Mouse (Mus musculus) cerebellum, adult 2 months (tissue): Measurements from ENCODE around the gene Slc44a4. TPM values are rescaled to one million over a fixed set of nuclear protein-coding genes. Genes with fewer than 3 reads are reported as not detected.

Source experiments
- DNase-seq, 2 experiments: peaks; one replicate each; pipeline ENCODE4 v3.0.0; 2021
- H3K27ac ChIP-seq: fragments of 200-500 bp; 2 replicates; pipeline ENCODE4 v1.5.1; 2012; ENCODE audit warnings: low read length, control low read depth, inconsistent platforms; ENCODE audit not compliant: insufficient read depth
- H3K27me3 ChIP-seq: fragments of 200-500 bp; 2 replicates; pipeline ENCODE4 v1.6.1; 2012; ENCODE audit warnings: inconsistent platforms, mild to moderate bottlenecking, low read length, moderate library complexity; ENCODE audit not compliant: control insufficient read depth, insufficient read depth
- H3K4me1 ChIP-seq: fragments of 200-500 bp; 2 replicates; pipeline ENCODE4 v1.6.1; 2011; ENCODE audit warnings: low read length; ENCODE audit not compliant: control insufficient read depth, insufficient read depth
- H3K4me3 ChIP-seq: fragments of 200-500 bp; replicated peaks from 2 replicates; pipeline ENCODE3; 2011; ENCODE audit warnings: mild to moderate bottlenecking, low read depth, low read length, control low read depth; ENCODE audit not compliant: insufficient read depth
- CTCF ChIP-seq: fragments of 200-500 bp; IDR thresholded peaks from 2 replicates; pipeline ENCODE4 v1.5.1; 2011; ENCODE audit warnings: low read depth, mild to moderate bottlenecking, control low read depth, low read length, moderate library complexity, borderline replicate concordance; ENCODE audit not compliant: insufficient read depth
- POLR2A ChIP-seq: fragments of 200-500 bp; IDR thresholded peaks from 2 replicates; pipeline ENCODE4 v1.6.1; 2011; ENCODE audit warnings: low read length, control low read depth, borderline replicate concordance; ENCODE audit not compliant: insufficient read depth
- WGBS: fragments of 180-500 bp; shearing (Covaris S2); methylation state at CpG from one replicate; pipeline ENCODE4 v1.1.7; 2018; 5-methylcytosine and 5-hydroxymethylcytosine counted together
- polyA plus RNA-seq: library from polyadenylated mRNA; depleted of rRNA; stranded (reverse); fragments of >200 nt; gene quantifications from 2 replicates; pipeline ENCODE4 v1.2.3, GENCODE M21; 2012

Slc44a4 gene
- polyA plus RNA-seq, 1 experiment, result 0.05 TPM

- no peak for DNase-seq
- 89% methylated on average over 9 of the region's 9 CpGs for WGBS
- Histone ChIP-seq H3K27me3 (no peaks in the 10 kb centered on the region), H3K4me1 (no peaks in the 10 kb centered on the region; the same call in 1 of the 2 replicates), H3K4me3 (no peak overlapping the region), H3K27ac (no peak overlapping the region)
- no peak for TF ChIP-seq POLR2A
- no peak for TF ChIP-seq CTCF
Observed at GRCm38 (mm10) chr17:34902895-34903294, 11.4 kb upstream of the Slc44a4 start.

- Histone ChIP-seq H3K27me3 (no peaks in the 10 kb centered on the region), H3K4me1 (0 out of 2 replicates have a peak, but pooled peaks cover 4% of the 10 kb centered on the region), H3K27ac (no peak overlapping the region), H3K4me3 (no peak overlapping the region)
- no peak for DNase-seq
- WGBS, result 58% methylated on average over 10 of the region's 10 CpGs
- no peak for TF ChIP-seq CTCF
- no peak for TF ChIP-seq POLR2A
Observed at GRCm38 (mm10) chr17:34910982-34911381, 3.3 kb upstream of the Slc44a4 start.

GRCm38 (mm10) chr17:34911945-34912351 is 2.3 kb upstream of the Slc44a4 start:
- Histone ChIP-seq H3K4me3 (no peak overlapping the region), H3K27me3 (no peaks in the 10 kb centered on the region), H3K4me1 (0 out of 2 replicates have a peak, but pooled peaks cover 4% of the 10 kb centered on the region), H3K27ac (no peak overlapping the region)
- DNase-seq, result peak; percentile 54 to 75
- 33% methylated on average over 5 of the region's 5 CpGs for WGBS
- TF ChIP-seq POLR2A (no peak), CTCF (peak; percentile 85)

- DNase-seq, result no peak
- H3K4me1 ChIP-seq, result 0 out of 2 replicates have a peak, but pooled peaks cover 4% of the 10 kb centered on the region
- H3K4me3 ChIP-seq, result no peak overlapping the region
- H3K27me3 ChIP-seq, result no peaks in the 10 kb centered on the region
- WGBS, result 29% methylated on average over 11 of the region's 11 CpGs
- no peak overlapping the region for H3K27ac ChIP-seq
- TF ChIP-seq POLR2A (no peak), CTCF (peak; percentile 4; the same call in 1 of the 2 replicates)
Observed at GRCm38 (mm10) chr17:34915410-34915831, 1.2 kb downstream of the Slc44a4 start.

- Histone ChIP-seq H3K27me3 (no peaks in the 10 kb centered on the region), H3K27ac (no peak overlapping the region), H3K4me1 (no peaks in the 10 kb centered on the region), H3K4me3 (no peak overlapping the region)
- DNase-seq, result no peak
- 78% methylated on average over 5 of the region's 5 CpGs for WGBS
- no peak for TF ChIP-seq CTCF
- no peak for TF ChIP-seq POLR2A
Observed at GRCm38 (mm10) chr17:34916316-34916715, 2.0 kb downstream of the Slc44a4 start.

- DNase-seq, result no peak
- no peak overlapping the region for H3K27ac ChIP-seq
- H3K4me3 ChIP-seq, result no peak overlapping the region
- H3K4me1 ChIP-seq, result no peaks in the 10 kb centered on the region
- H3K27me3 ChIP-seq, result no peaks in the 10 kb centered on the region
- TF ChIP-seq POLR2A (no peak), CTCF (no peak)
- 67% methylated on average over 9 of the region's 9 CpGs for WGBS
Observed at GRCm38 (mm10) chr17:34917188-34917587, 2.9 kb downstream of the Slc44a4 start.

GRCm38 (mm10) chr17:34922939-34923338 is 8.7 kb downstream of the Slc44a4 start:
- H3K4me1 ChIP-seq, result no peaks in the 10 kb centered on the region
- WGBS, result 47% methylated on average over 6 of the region's 6 CpGs
- TF ChIP-seq POLR2A (no peak), CTCF (no peak)
- H3K4me3 ChIP-seq, result no peak overlapping the region
- H3K27me3 ChIP-seq, result no peaks in the 10 kb centered on the region
- no peak overlapping the region for H3K27ac ChIP-seq
- DNase-seq, result no peak

GRCm38 (mm10) chr17:34924258-34924657 is 10.0 kb downstream of the Slc44a4 start:
- no peak overlapping the region for H3K27ac ChIP-seq
- 57% methylated on average over 5 of the region's 5 CpGs for WGBS
- H3K4me1 ChIP-seq, result no peaks in the 10 kb centered on the region
- H3K4me3 ChIP-seq, result no peak overlapping the region
- no peak for DNase-seq
- no peaks in the 10 kb centered on the region for H3K27me3 ChIP-seq
- no peak for TF ChIP-seq CTCF
- no peak for TF ChIP-seq POLR2A
